Mouse (Mus musculus): ENCODE measurements around the gene Mpp4. TPM values are rescaled to one million over a fixed set of nuclear protein-coding genes. Genes with fewer than 3 reads are reported as not detected.

Gene Mpp4
- 0.28 and 0.31 TPM in 2 replicates for polyA plus RNA-seq (2015; fragmentation: Nextera tagmentation; extraction: Ambion mirVana)

DNA sequence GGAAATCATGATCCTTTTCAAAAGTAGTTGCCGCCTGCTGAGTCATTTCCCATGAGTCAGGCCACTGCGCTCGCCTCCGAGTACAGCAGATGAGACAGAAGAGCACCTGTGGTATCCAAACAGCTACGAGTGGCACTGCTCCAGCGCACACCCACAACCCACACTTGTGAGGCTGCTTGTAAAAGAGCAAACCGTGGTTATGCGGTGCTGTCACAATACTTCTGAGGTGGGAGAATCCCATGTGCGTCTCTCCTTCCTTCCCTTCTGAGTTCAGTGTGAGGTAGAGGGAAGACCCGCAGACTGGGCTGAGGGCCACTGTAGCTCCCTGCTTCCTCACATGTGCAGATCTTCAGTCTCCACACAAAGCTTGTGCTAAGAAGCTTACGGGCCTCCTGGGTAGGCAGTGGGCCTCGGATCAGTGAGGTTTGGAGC lies at the start of gene Mpp4:
Mpp4 (minus strand) TSS at position 360 of the 432 bp plus-strand sequence.
- no peaks in the 10 kb centered on the region for H3K9me3 ChIP-seq (ENCODE audit: low read length)
- H3K4me2 ChIP-seq (ENCODE audit: low read depth, low read length) = no peak within 1 kb of the TSS
- no peak for TF ChIP-seq CTCF (IDR thresholded peaks at IDR 0.05; ENCODE audit: low read depth)
- peaks cover 23% of the 10 kb centered on the region for H3K36me3 ChIP-seq (replicated peaks; ENCODE audit: insufficient read depth, low read length)
- no peak within 1 kb of the TSS for H3K4me3 ChIP-seq (ENCODE audit: low read depth, low read length)
- H3K27me3 ChIP-seq (ENCODE audit: insufficient read depth, low read length) = no peaks in the 10 kb centered on the region
- no peak within 1 kb of the TSS for H3K27ac ChIP-seq (ENCODE audit: low read depth)
- WGBS (ENCODE audit: insufficient replicate concordance) = 35% methylated on average over 12 of the region's 12 CpGs
- no peak for DNase-seq
- ATAC-seq = no peak
- H3K9ac ChIP-seq (replicated peaks) = no peak within 1 kb of the TSS
- no peaks in the 10 kb centered on the region for H3K4me1 ChIP-seq (ENCODE audit: insufficient read depth)

GRCm38 (mm10) chr1:59212951-59213350 lies 49.8 kb upstream of the Mpp4 start:
- no peak overlapping the region for H3K9ac ChIP-seq (replicated peaks)
- no peak overlapping the region for H3K4me2 ChIP-seq (ENCODE audit: low read depth, low read length)
- H3K27me3 ChIP-seq (ENCODE audit: insufficient read depth, low read length) = no peaks in the 10 kb centered on the region
- ATAC-seq (no peak), DNase-seq (no peak)
- H3K27ac ChIP-seq (ENCODE audit: low read depth) = peak overlapping the region; percentile 82
- H3K4me3 ChIP-seq (ENCODE audit: low read depth, low read length) = no peak overlapping the region
- no peak for TF ChIP-seq EP300 (IDR thresholded peaks at IDR 0.05; ENCODE audit: low read depth)
- no peak for TF ChIP-seq CTCF (IDR thresholded peaks at IDR 0.05; ENCODE audit: low read depth)
- H3K4me1 ChIP-seq (ENCODE audit: insufficient read depth) = 0 out of 2 replicates have a peak, but pooled peaks cover 3% of the 10 kb centered on the region
- H3K9me3 ChIP-seq (ENCODE audit: low read length) = no peaks in the 10 kb centered on the region
- no CpG with 5 or more reads among the region's 1 CpGs for WGBS (ENCODE audit: insufficient replicate concordance)
- H3K36me3 ChIP-seq (replicated peaks; ENCODE audit: insufficient read depth, low read length) = peaks cover 9% of the 10 kb centered on the region

GRCm38 (mm10) chr1:59212076-59212779 lies 49.0 kb upstream of the Mpp4 start:
- DNase-seq = no peak
- peaks cover 9% of the 10 kb centered on the region for H3K36me3 ChIP-seq (replicated peaks; ENCODE audit: insufficient read depth, low read length)
- no peak for TF ChIP-seq EP300 (IDR thresholded peaks at IDR 0.05; ENCODE audit: low read depth)
- TF ChIP-seq CTCF (IDR thresholded peaks at IDR 0.05; ENCODE audit: low read depth) = no peak
- peak overlapping the region; percentile 82 for H3K27ac ChIP-seq (ENCODE audit: low read depth)
- H3K4me1 ChIP-seq (ENCODE audit: insufficient read depth) = 0 out of 2 replicates have a peak, but pooled peaks cover 3% of the 10 kb centered on the region
- peak; percentile 98 for ATAC-seq
- H3K9ac ChIP-seq (replicated peaks) = no peak overlapping the region
- no peak overlapping the region for H3K4me2 ChIP-seq (ENCODE audit: low read depth, low read length)
- no peaks in the 10 kb centered on the region for H3K27me3 ChIP-seq (ENCODE audit: insufficient read depth, low read length)
- 55% methylated on average over 5 of the region's 5 CpGs for WGBS (ENCODE audit: insufficient replicate concordance)
- no peaks in the 10 kb centered on the region for H3K9me3 ChIP-seq (ENCODE audit: low read length)
- H3K4me3 ChIP-seq (ENCODE audit: low read depth, low read length) = no peak overlapping the region

DNA sequence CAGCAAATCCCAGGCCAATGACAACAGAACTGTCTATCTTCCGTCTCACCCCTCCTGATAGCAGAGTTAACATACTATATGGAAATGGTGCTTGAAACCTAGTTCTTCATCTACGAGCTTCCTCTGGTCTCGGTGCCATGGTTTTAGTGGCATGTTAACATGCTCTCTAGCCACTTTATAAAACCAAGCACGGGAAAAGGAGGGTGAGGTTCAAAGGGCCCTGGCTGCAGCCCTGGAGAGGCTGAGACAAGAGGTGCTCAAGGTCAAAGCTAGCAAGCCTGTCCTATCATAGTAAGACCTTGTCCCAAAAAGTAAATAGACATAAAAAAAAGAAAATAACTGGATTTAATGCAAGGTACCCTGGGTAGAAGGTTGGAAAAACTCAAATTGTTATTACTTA lies 48.5 kb upstream of the Mpp4 start:
- no peak overlapping the region for H3K4me3 ChIP-seq (ENCODE audit: low read depth, low read length)
- ATAC-seq (peak; percentile 65), DNase-seq (no peak)
- TF ChIP-seq CTCF (IDR thresholded peaks at IDR 0.05; ENCODE audit: low read depth) (no peak), EP300 (IDR thresholded peaks at IDR 0.05; ENCODE audit: low read depth) (no peak)
- H3K9me3 ChIP-seq (ENCODE audit: low read length) = no peaks in the 10 kb centered on the region
- H3K9ac ChIP-seq (replicated peaks) = no peak overlapping the region
- H3K36me3 ChIP-seq (replicated peaks; ENCODE audit: insufficient read depth, low read length) = peaks cover 7% of the 10 kb centered on the region
- H3K27me3 ChIP-seq (ENCODE audit: insufficient read depth, low read length) = no peaks in the 10 kb centered on the region
- WGBS (ENCODE audit: insufficient replicate concordance) = 67% methylated on average over 4 of the region's 4 CpGs
- H3K27ac ChIP-seq (ENCODE audit: low read depth) = peak overlapping the region; percentile 82
- H3K4me2 ChIP-seq (ENCODE audit: low read depth, low read length) = no peak overlapping the region
- H3K4me1 ChIP-seq (ENCODE audit: insufficient read depth) = 0 out of 2 replicates have a peak, but pooled peaks cover 3% of the 10 kb centered on the region

GRCm38 (mm10) chr1:59208331-59208730 lies 45.1 kb upstream of the Mpp4 start:
- peak overlapping the region; percentile 66 for H3K27ac ChIP-seq (ENCODE audit: low read depth)
- no peaks in the 10 kb centered on the region for H3K27me3 ChIP-seq (ENCODE audit: insufficient read depth, low read length)
- H3K36me3 ChIP-seq (replicated peaks; ENCODE audit: insufficient read depth, low read length) = peaks cover 3% of the 10 kb centered on the region; the same call in 1 of the 2 replicates
- DNase-seq (no peak), ATAC-seq (no peak)
- 74% methylated on average over 1 of the region's 1 CpGs for WGBS (ENCODE audit: insufficient replicate concordance)
- 0 out of 2 replicates have a peak, but pooled peaks cover 3% of the 10 kb centered on the region for H3K4me1 ChIP-seq (ENCODE audit: insufficient read depth)
- TF ChIP-seq EP300 (IDR thresholded peaks at IDR 0.05; ENCODE audit: low read depth) (no peak), CTCF (IDR thresholded peaks at IDR 0.05; ENCODE audit: low read depth) (no peak)
- no peak overlapping the region for H3K4me2 ChIP-seq (ENCODE audit: low read depth, low read length)
- no peaks in the 10 kb centered on the region for H3K9me3 ChIP-seq (ENCODE audit: low read length)
- H3K4me3 ChIP-seq (ENCODE audit: low read depth, low read length) = no peak overlapping the region
- H3K9ac ChIP-seq (replicated peaks) = no peak overlapping the region

- 90% methylated on average over 1 of the region's 1 CpGs for WGBS (ENCODE audit: insufficient replicate concordance)
- H3K4me1 ChIP-seq (ENCODE audit: insufficient read depth) = 0 out of 2 replicates have a peak, but pooled peaks cover 3% of the 10 kb centered on the region
- H3K4me2 ChIP-seq (ENCODE audit: low read depth, low read length) = no peak overlapping the region
- H3K9me3 ChIP-seq (ENCODE audit: low read length) = no peaks in the 10 kb centered on the region
- no peak for ATAC-seq
- no peak for DNase-seq
- no peak overlapping the region for H3K27ac ChIP-seq (ENCODE audit: low read depth)
- H3K9ac ChIP-seq (replicated peaks) = no peak overlapping the region
- H3K4me3 ChIP-seq (ENCODE audit: low read depth, low read length) = no peak overlapping the region
- no peaks in the 10 kb centered on the region for H3K27me3 ChIP-seq (ENCODE audit: insufficient read depth, low read length)
- H3K36me3 ChIP-seq (replicated peaks; ENCODE audit: insufficient read depth, low read length) = peaks cover 6% of the 10 kb centered on the region; the same call in 1 of the 2 replicates
- no peak for TF ChIP-seq CTCF (IDR thresholded peaks at IDR 0.05; ENCODE audit: low read depth)
- no peak for TF ChIP-seq EP300 (IDR thresholded peaks at IDR 0.05; ENCODE audit: low read depth)
Observed at GRCm38 (mm10) chr1:59204489-59204888, 41.3 kb upstream of the Mpp4 start.
